In genomic region chr7:4842634-4843131, GRCm38 (mm10) we compare ENCODE assay signal across 8 mouse cellular contexts. TPM values are rescaled to one million over a fixed set of nuclear protein-coding genes. Genes with fewer than 3 reads are reported as not detected.
DNase-seq lines count a peak whose midpoint lies in the region; ATAC-seq and TF ChIP-seq lines count a peak whose summit lies in the region.

No protein-coding gene starts in this region.

- peak overlapping the region; percentile 36; the same call in 1 of the 2 replicates for H3K9ac ChIP-seq in embryonic facial prominence, embryonic 13.5 days

- H3K36me3 ChIP-seq in embryonic facial prominence, embryonic 13.5 days = no peaks in the 10 kb centered on the region
- no peaks in the 10 kb centered on the region for H3K36me3 ChIP-seq in small intestine, adult 2 months (ENCODE audit: control insufficient read depth, insufficient read depth, low read length)

- H3K4me1 ChIP-seq in embryonic facial prominence, embryonic 13.5 days = peaks cover 28% of the 10 kb centered on the region
- peaks cover 8% of the 10 kb centered on the region for H3K4me1 ChIP-seq in small intestine, adult 2 months (ENCODE audit: control insufficient read depth, insufficient read depth, insufficient read length, low read length)

- H3K9me3 ChIP-seq in embryonic facial prominence, embryonic 13.5 days = no peaks in the 10 kb centered on the region

- WGBS in embryonic facial prominence, embryonic 13.5 days = 1% methylated on average over 16 of the region's 16 CpGs
- 2% methylated on average over 16 of the region's 16 CpGs for WGBS in small intestine, adult 2 months

- peak overlapping the region; percentile 94 for H3K4me2 ChIP-seq in embryonic facial prominence, embryonic 13.5 days

- TF ChIP-seq CTCF in small intestine, adult 2 months (IDR thresholded peaks at IDR 0.05; ENCODE audit: extremely low read depth, insufficient read length, insufficient replicate concordance, low read depth, low read length) = no peak

- H3K4me3 ChIP-seq in embryonic facial prominence, embryonic 13.5 days = peak overlapping the region; percentile 48
- H3K4me3 ChIP-seq in small intestine, adult 2 months (ENCODE audit: low read depth, low read length) = peak overlapping the region; percentile 35

- DNase-seq in thymus, postnatal 14 days = peak; percentile 46
- no peak for DNase-seq in thymus, adult 18-20 months
- DNase-seq in kidney, postnatal 14 days = peak; percentile 22
- DNase-seq in ovary, postnatal 14 days (ENCODE audit: low spot score) = no peak
- DNase-seq in urinary bladder, postnatal 36 days (ENCODE audit: low spot score in 2 of 2) = no peak

- ATAC-seq in embryonic facial prominence, embryonic 13.5 days (ENCODE audit: insufficient number of reproducible peaks, insufficient read depth, low FRiP score, low TSS enrichment, low read depth) = peak; percentile 21; the same call in 1 of the 2 replicates
- ATAC-seq in megakaryocyte progenitor cell, adult 5-6 weeks (replicated peaks; ENCODE audit: poor library complexity) = peak; percentile 46

- H3K27ac ChIP-seq in embryonic facial prominence, embryonic 13.5 days = no peak overlapping the region
- H3K27ac ChIP-seq in small intestine, adult 2 months (ENCODE audit: insufficient read depth, low read depth, low read length) = no peak overlapping the region

- no peak for TF ChIP-seq POLR2A in small intestine, adult 2 months (IDR thresholded peaks at IDR 0.05; ENCODE audit: low read depth, low read length)

- peaks cover 90% of the 10 kb centered on the region for H3K27me3 ChIP-seq in embryonic facial prominence, embryonic 13.5 days
- peaks cover 30% of the 10 kb centered on the region for H3K27me3 ChIP-seq in small intestine, adult 2 months (ENCODE audit: control insufficient read depth, insufficient read depth, low read length)

RNA-seq across cellular contexts. Expression of gene Shisa7, which starts 1.8 kb away (rescaled TPM):
- polyA plus RNA-seq in embryonic facial prominence, embryonic 13.5 days (2015; fragmentation: Nextera tagmentation; extraction: Ambion mirVana) = 0.39 and 0.63 TPM in 2 replicates
- 0.05 TPM in 1 of 2 replicates, not detected in the other for total RNA-seq in megakaryocyte progenitor cell, adult 5-6 weeks (2015)
- total RNA-seq in megakaryocyte progenitor cell, adult 5-6 weeks (2017) = not detected in 2 replicates
- polyA plus RNA-seq in small intestine, adult 2 months (2012; rRNA removed) = 0.48 and 0.83 TPM in 2 replicates

RNA-seq across cellular contexts. Expression of gene Isoc2b, which starts 27.4 kb away (rescaled TPM):
- 5.9 and 6.5 TPM in 2 replicates for polyA plus RNA-seq in embryonic facial prominence, embryonic 13.5 days (2015; fragmentation: Nextera tagmentation; extraction: Ambion mirVana)
- 9.1 and 13.4 TPM in 2 replicates for total RNA-seq in megakaryocyte progenitor cell, adult 5-6 weeks (2015)
- 34.9 and 98.1 TPM in 2 replicates for total RNA-seq in megakaryocyte progenitor cell, adult 5-6 weeks (2017)
- polyA plus RNA-seq in small intestine, adult 2 months (2012; rRNA removed) = 12.4 and 18.9 TPM in 2 replicates

RNA-seq across cellular contexts. Expression of gene Ube2s, which starts 30.3 kb away (rescaled TPM):
- polyA plus RNA-seq in embryonic facial prominence, embryonic 13.5 days (2015; fragmentation: Nextera tagmentation; extraction: Ambion mirVana) = 347 and 400 TPM in 2 replicates
- total RNA-seq in megakaryocyte progenitor cell, adult 5-6 weeks (2015) = 280 and 341 TPM in 2 replicates
- 169 and 190 TPM in 2 replicates for total RNA-seq in megakaryocyte progenitor cell, adult 5-6 weeks (2017)
- 78.5 and 131 TPM in 2 replicates for polyA plus RNA-seq in small intestine, adult 2 months (2012; rRNA removed)

RNA-seq across cellular contexts. Expression of gene Isoc2a, which starts 34.3 kb away (rescaled TPM):
- polyA plus RNA-seq in embryonic facial prominence, embryonic 13.5 days (2015; fragmentation: Nextera tagmentation; extraction: Ambion mirVana) = 1.3 TPM in 2 replicates
- total RNA-seq in megakaryocyte progenitor cell, adult 5-6 weeks (2015) = 2.4 and 3.1 TPM in 2 replicates
- 7.3 and 8.7 TPM in 2 replicates for total RNA-seq in megakaryocyte progenitor cell, adult 5-6 weeks (2017)
- polyA plus RNA-seq in small intestine, adult 2 months (2012; rRNA removed) = 13.4 and 15.5 TPM in 2 replicates

RNA-seq across cellular contexts. Expression of gene Rpl28, which starts 50.0 kb away (rescaled TPM):
- polyA plus RNA-seq in embryonic facial prominence, embryonic 13.5 days (2015; fragmentation: Nextera tagmentation; extraction: Ambion mirVana) = 335 and 398 TPM in 2 replicates
- 1,898 and 2,111 TPM in 2 replicates for total RNA-seq in megakaryocyte progenitor cell, adult 5-6 weeks (2015)
- total RNA-seq in megakaryocyte progenitor cell, adult 5-6 weeks (2017) = 686 and 710 TPM in 2 replicates
- 141 and 355 TPM in 2 replicates for polyA plus RNA-seq in small intestine, adult 2 months (2012; rRNA removed)

Comparison
In these comparisons a context has a peak if more than half of its experiments do, and no peak if none do; other contexts are left out.
1. DNase-seq: peak in thymus, postnatal 14 days (single experiment) and kidney, postnatal 14 days (single experiment); none in thymus, adult 18-20 months (0 of 2), ovary, postnatal 14 days (single experiment) and urinary bladder, postnatal 36 days (0 of 2).